ENCODE assay signal across 8 mouse cellular contexts in genomic region chr12:99645418-99645817, GRCm38 (mm10).
DNase-seq lines count a peak whose midpoint lies in the region; ATAC-seq lines count a peak whose summit lies in the region.

No protein-coding gene starts in this region.

- ATAC-seq in liver, embryonic 15.5 days (ENCODE audit: insufficient read depth): peak; percentile 93

- peak; percentile 82 to 91 for DNase-seq in adrenal gland, adult 18-20 months (ENCODE audit: low spot score in 2 of 2)
- DNase-seq in adrenal gland, postnatal 25 days: no peak
- DNase-seq in left cerebral cortex, adult 18-20 months (ENCODE audit: low spot score in 2 of 2): peak; percentile 65 to 82
- DNase-seq in left cerebral cortex, postnatal 4 days: no peak
- DNase-seq in heart, postnatal 14 days: peak; percentile 69 to 81
- peak; percentile 61 for DNase-seq in spleen, adult 12 weeks (ENCODE audit: low spot score)
- no peak for DNase-seq in embryo, embryonic 10.5 days (ENCODE audit: low spot score)

- H3K9me3 ChIP-seq in liver, embryonic 15.5 days (replicated peaks): 0 out of 2 replicates have a peak, but pooled peaks cover 3% of the 10 kb centered on the region

- no peaks in the 10 kb centered on the region for H3K36me3 ChIP-seq in liver, embryonic 15.5 days (replicated peaks)

- H3K4me1 ChIP-seq in liver, embryonic 15.5 days (replicated peaks): no peaks in the 10 kb centered on the region

- H3K27me3 ChIP-seq in liver, embryonic 15.5 days: no peaks in the 10 kb centered on the region

- H3K27ac ChIP-seq in liver, embryonic 15.5 days (replicated peaks): no peak overlapping the region

- intact Hi-C loops in left cerebral cortex, postnatal 4 days (cut with DNase I): no loop called here
- intact Hi-C loops in heart, postnatal 14 days (cut with DNase I): no loop called here

- no peak overlapping the region for H3K4me3 ChIP-seq in liver, embryonic 15.5 days (replicated peaks)

- WGBS in liver, embryonic 15.5 days (ENCODE audit: insufficient replicate concordance): 87% methylated on average over 18 of the region's 18 CpGs

- H3K9ac ChIP-seq in liver, embryonic 15.5 days: no peak overlapping the region

- H3K4me2 ChIP-seq in liver, embryonic 15.5 days: no peak overlapping the region

Comparison
In these comparisons a context has a peak if more than half of its experiments do, and no peak if none do; other contexts are left out.
1. DNase-seq: peak in adrenal gland, adult 18-20 months (2 of 2), left cerebral cortex, adult 18-20 months (2 of 2), heart, postnatal 14 days (2 of 2) and spleen, adult 12 weeks (single experiment); none in adrenal gland, postnatal 25 days (single experiment), left cerebral cortex, postnatal 4 days (single experiment) and embryo, embryonic 10.5 days (single experiment).